Comparison of ENCODE assay signal across 17 mouse cellular contexts in the genomic region with DNA sequence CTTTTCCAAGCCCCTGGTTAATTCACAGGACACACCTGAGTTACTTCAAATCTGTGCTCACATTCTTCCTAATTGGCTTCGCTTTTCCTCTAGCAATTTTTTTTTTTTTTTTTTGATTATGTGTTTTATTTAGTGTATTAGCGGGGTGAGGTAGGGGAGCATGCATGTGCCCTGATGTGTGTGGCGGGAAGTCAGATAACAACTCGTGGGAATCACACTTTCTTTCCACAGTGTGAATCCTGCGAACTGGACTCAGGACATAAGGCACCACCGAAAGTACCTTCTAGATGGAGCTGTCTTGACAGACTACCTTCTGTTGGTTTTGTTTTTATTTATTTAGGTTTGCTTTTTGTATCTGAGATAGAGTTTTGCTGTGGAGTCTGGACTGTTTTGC. TPM values are rescaled to one million over a fixed set of nuclear protein-coding genes. Genes with fewer than 3 reads are reported as not detected.
DNase-seq lines count a peak whose midpoint lies in the region; ATAC-seq lines count a peak whose summit lies in the region.
"Had no signal": no experiment of that assay in that cellular context is flagged by ENCODE, and none has a peak within 500 bp of the region (broad histone marks: within the 10 kb centered on the region; RNA-seq: fewer than 3 reads in every experiment).

No protein-coding gene starts in this region.

- peaks cover 3% of the 10 kb centered on the region; the same call in 1 of the 2 replicates for H3K9me3 ChIP-seq in embryonic facial prominence, embryonic 12.5 days
- H3K9me3 ChIP-seq in embryonic facial prominence, embryonic 10.5 days: no peaks in the 10 kb centered on the region
- H3K9me3 ChIP-seq in neural tube, embryonic 11.5 days (ENCODE audit: control insufficient read depth, low read length): no peaks in the 10 kb centered on the region
- H3K9me3 ChIP-seq in midbrain, embryonic 14.5 days (ENCODE audit: control insufficient read depth, low read length): no peaks in the 10 kb centered on the region
- H3K9me3 ChIP-seq: limb, embryonic 10.5 days had no signal

- DNase-seq in embryonic facial prominence, embryonic 10.5 days (ENCODE audit: low spot score): no peak
- no peak for DNase-seq in neural tube, embryonic 11.5 days (ENCODE audit: low spot score)
- no peak for DNase-seq in neural tube, embryonic 10.5 days (ENCODE audit: extremely low spot score, low spot score)
- no peak for DNase-seq in midbrain, embryonic 14.5 days
- DNase-seq in right cerebral cortex, adult 2 months (ENCODE audit: low spot score in 2 of 2): no peak
- no peak for DNase-seq in layer of hippocampus, adult 9-10 months (ENCODE audit: low spot score)
- DNase-seq in adrenal gland, adult 18-20 months (ENCODE audit: low spot score in 2 of 2): no peak

- no peak overlapping the region for H3K9ac ChIP-seq in embryonic facial prominence, embryonic 12.5 days
- H3K9ac ChIP-seq in neural tube, embryonic 11.5 days (ENCODE audit: low read length): no peak overlapping the region
- H3K9ac ChIP-seq in midbrain, embryonic 14.5 days (replicated peaks; ENCODE audit: low read length): 0 out of 2 replicates have a peak overlapping the region, but pooled peaks have one; percentile 4
- H3K9ac ChIP-seq: liver, embryonic 14.5 days had no signal

- no peaks in the 10 kb centered on the region for H3K27me3 ChIP-seq in embryonic facial prominence, embryonic 12.5 days
- H3K27me3 ChIP-seq in embryonic facial prominence, embryonic 10.5 days (replicated peaks; ENCODE audit: low read depth, poor library complexity, severe bottlenecking): no peaks in the 10 kb centered on the region
- no peaks in the 10 kb centered on the region for H3K27me3 ChIP-seq in neural tube, embryonic 11.5 days (ENCODE audit: control insufficient read depth, insufficient read depth, low read length)
- no peaks in the 10 kb centered on the region for H3K27me3 ChIP-seq in midbrain, embryonic 14.5 days (ENCODE audit: control insufficient read depth, insufficient read depth, low read length)

- H3K4me3 ChIP-seq in embryonic facial prominence, embryonic 12.5 days: no peak overlapping the region
- H3K4me3 ChIP-seq in embryonic facial prominence, embryonic 10.5 days: no peak overlapping the region
- H3K4me3 ChIP-seq in neural tube, embryonic 11.5 days (ENCODE audit: low read depth, low read length): no peak overlapping the region
- H3K4me3 ChIP-seq in midbrain, embryonic 14.5 days (replicated peaks; ENCODE audit: low read depth, low read length): 0 out of 2 replicates have a peak overlapping the region, but pooled peaks have one; percentile 12
- H3K4me3 ChIP-seq: limb, embryonic 10.5 days had no signal

- WGBS in embryonic facial prominence, embryonic 12.5 days: 68% methylated on average over 6 of the region's 6 CpGs
- WGBS in embryonic facial prominence, embryonic 10.5 days: 68% methylated on average over 6 of the region's 6 CpGs
- WGBS in neural tube, embryonic 11.5 days: 70% methylated on average over 6 of the region's 6 CpGs
- WGBS in midbrain, embryonic 14.5 days: 69% methylated on average over 6 of the region's 6 CpGs

- no peak overlapping the region for H3K4me2 ChIP-seq in embryonic facial prominence, embryonic 12.5 days (replicated peaks)
- H3K4me2 ChIP-seq in neural tube, embryonic 11.5 days (ENCODE audit: low read depth): no peak overlapping the region
- peak overlapping the region; percentile 39 for H3K4me2 ChIP-seq in midbrain, embryonic 14.5 days (ENCODE audit: low read length)

- H3K4me1 ChIP-seq in embryonic facial prominence, embryonic 12.5 days: no peaks in the 10 kb centered on the region
- H3K4me1 ChIP-seq in embryonic facial prominence, embryonic 10.5 days: no peaks in the 10 kb centered on the region
- no peaks in the 10 kb centered on the region for H3K4me1 ChIP-seq in neural tube, embryonic 11.5 days (ENCODE audit: control insufficient read depth, insufficient read depth, low read length)
- no peaks in the 10 kb centered on the region for H3K4me1 ChIP-seq in midbrain, embryonic 14.5 days (ENCODE audit: control insufficient read depth, insufficient read depth, low read length)
- H3K4me1 ChIP-seq: limb, embryonic 10.5 days had no signal

- H3K36me3 ChIP-seq in embryonic facial prominence, embryonic 12.5 days: no peaks in the 10 kb centered on the region
- no peaks in the 10 kb centered on the region for H3K36me3 ChIP-seq in embryonic facial prominence, embryonic 10.5 days (replicated peaks)
- no peaks in the 10 kb centered on the region for H3K36me3 ChIP-seq in neural tube, embryonic 11.5 days (ENCODE audit: control insufficient read depth, insufficient read depth, low read length)
- H3K36me3 ChIP-seq in midbrain, embryonic 14.5 days (ENCODE audit: control insufficient read depth, insufficient read depth, low read length): no peaks in the 10 kb centered on the region
- H3K36me3 ChIP-seq: limb, embryonic 10.5 days had no signal

- peak; percentile 10; the same call in 1 of the 2 replicates for ATAC-seq in embryonic facial prominence, embryonic 12.5 days (ENCODE audit: insufficient number of reproducible peaks, insufficient read depth, low FRiP score, low TSS enrichment)
- ATAC-seq in neural tube, embryonic 11.5 days (ENCODE audit: insufficient read depth, low FRiP score, low TSS enrichment): peak; percentile 9; the same call in 1 of the 2 replicates
- peak; percentile 31; the same call in 1 of the 2 replicates for ATAC-seq in midbrain, embryonic 14.5 days (ENCODE audit: low FRiP score, low TSS enrichment)

- no peak overlapping the region for H3K27ac ChIP-seq in embryonic facial prominence, embryonic 12.5 days
- H3K27ac ChIP-seq in embryonic facial prominence, embryonic 10.5 days (replicated peaks): no peak overlapping the region
- H3K27ac ChIP-seq in neural tube, embryonic 11.5 days (ENCODE audit: low read depth, low read length): no peak overlapping the region
- H3K27ac ChIP-seq in midbrain, embryonic 14.5 days (replicated peaks; ENCODE audit: low read depth, low read length): 0 out of 2 replicates have a peak overlapping the region, but pooled peaks have one; percentile 34
- H3K27ac ChIP-seq: limb, embryonic 10.5 days; liver, embryonic 14.5 days; stomach, postnatal 0 days had no signal

RNA-seq across cellular contexts. Expression of a gene that starts 9.8 kb away (rescaled TPM):
- 5.9 and 8.8 TPM in 2 replicates for polyA plus RNA-seq in embryonic facial prominence, embryonic 12.5 days (2016; fragmentation: Nextera tagmentation; extraction: Ambion mirVana)
- polyA plus RNA-seq in embryonic facial prominence, embryonic 10.5 days (2016; fragmentation: Nextera tagmentation; extraction: Ambion mirVana): 4.3 and 5.6 TPM in 2 replicates
- 9.0 and 10.8 TPM in 2 replicates for polyA plus RNA-seq in neural tube, embryonic 11.5 days (2014; fragmentation: Nextera tagmentation; extraction: Ambion mirVana)
- 106 and 143 TPM in 2 replicates for polyA plus RNA-seq in midbrain, embryonic 14.5 days (2014; fragmentation: Nextera tagmentation; extraction: Ambion mirVana)
- 1 to 10 TPM; 7.0 to 7.5 TPM for total RNA-seq in adrenal gland, adult 18-20 months (2021)

RNA-seq across cellular contexts. Expression of a gene that starts 24.9 kb away (rescaled TPM):
- polyA plus RNA-seq in embryonic facial prominence, embryonic 12.5 days (2016; fragmentation: Nextera tagmentation; extraction: Ambion mirVana): 2.2 and 2.9 TPM in 2 replicates
- 1.9 and 3.0 TPM in 2 replicates for polyA plus RNA-seq in embryonic facial prominence, embryonic 10.5 days (2016; fragmentation: Nextera tagmentation; extraction: Ambion mirVana)
- polyA plus RNA-seq in neural tube, embryonic 11.5 days (2014; fragmentation: Nextera tagmentation; extraction: Ambion mirVana): 0.93 and 0.95 TPM in 2 replicates
- polyA plus RNA-seq in midbrain, embryonic 14.5 days (2014; fragmentation: Nextera tagmentation; extraction: Ambion mirVana): 0.58 and 1.4 TPM in 2 replicates
- total RNA-seq in adrenal gland, adult 18-20 months (2021): 1 to 10 TPM in 1 of 2 experiments, under 1 TPM in 1; 0.51 to 1.2 TPM

RNA-seq across cellular contexts. Expression of a gene that starts 33.1 kb away (rescaled TPM):
- polyA plus RNA-seq in embryonic facial prominence, embryonic 12.5 days (2016; fragmentation: Nextera tagmentation; extraction: Ambion mirVana): 4.4 and 4.6 TPM in 2 replicates
- 2.7 and 3.6 TPM in 2 replicates for polyA plus RNA-seq in embryonic facial prominence, embryonic 10.5 days (2016; fragmentation: Nextera tagmentation; extraction: Ambion mirVana)
- 2.1 and 3.5 TPM in 2 replicates for polyA plus RNA-seq in neural tube, embryonic 11.5 days (2014; fragmentation: Nextera tagmentation; extraction: Ambion mirVana)
- 1.5 and 2.0 TPM in 2 replicates for polyA plus RNA-seq in midbrain, embryonic 14.5 days (2014; fragmentation: Nextera tagmentation; extraction: Ambion mirVana)
- under 1 TPM in 1 of 2 experiments, not detected in 1; 0.66 TPM for total RNA-seq in adrenal gland, adult 18-20 months (2021)

RNA-seq across cellular contexts. Expression of a gene that starts 41.0 kb away (rescaled TPM):
- 114 and 135 TPM in 2 replicates for polyA plus RNA-seq in embryonic facial prominence, embryonic 12.5 days (2016; fragmentation: Nextera tagmentation; extraction: Ambion mirVana)
- 8.3 and 10.4 TPM in 2 replicates for polyA plus RNA-seq in embryonic facial prominence, embryonic 10.5 days (2016; fragmentation: Nextera tagmentation; extraction: Ambion mirVana)
- polyA plus RNA-seq in neural tube, embryonic 11.5 days (2014; fragmentation: Nextera tagmentation; extraction: Ambion mirVana): 72.7 and 93.7 TPM in 2 replicates
- polyA plus RNA-seq in midbrain, embryonic 14.5 days (2014; fragmentation: Nextera tagmentation; extraction: Ambion mirVana): 2.6 and 2.7 TPM in 2 replicates
- total RNA-seq in adrenal gland, adult 18-20 months (2021): 1 to 10 TPM in 1 of 2 experiments, under 1 TPM in 1; 0.50 to 1.4 TPM

RNA-seq across cellular contexts. Expression of a gene that starts 46.7 kb away (rescaled TPM):
- not detected in 2 replicates for polyA plus RNA-seq in embryonic facial prominence, embryonic 12.5 days (2016; fragmentation: Nextera tagmentation; extraction: Ambion mirVana)
- not detected in 2 replicates for polyA plus RNA-seq in embryonic facial prominence, embryonic 10.5 days (2016; fragmentation: Nextera tagmentation; extraction: Ambion mirVana)
- not detected in 2 replicates for polyA plus RNA-seq in neural tube, embryonic 11.5 days (2014; fragmentation: Nextera tagmentation; extraction: Ambion mirVana)
- 0.09 and 0.13 TPM in 2 replicates for polyA plus RNA-seq in midbrain, embryonic 14.5 days (2014; fragmentation: Nextera tagmentation; extraction: Ambion mirVana)
- not detected for total RNA-seq in adrenal gland, adult 18-20 months (2021)
- total RNA-seq: adrenal gland, postnatal 25 days; gastrocnemius, adult 8-10 months; heart, adult 8-10 months; heart, postnatal 10 days had no signal
- polyA plus RNA-seq: intestine, embryonic 14.5 days; limb, embryonic 10.5 days; liver, embryonic 14.5 days; lung, postnatal 0 days had no signal
